Mouse (Mus musculus) gastrocnemius, postnatal 4 days (tissue): Measurements from ENCODE around the gene Tas2r123. TPM values are rescaled to one million over a fixed set of nuclear protein-coding genes. Genes with fewer than 3 reads are reported as not detected.

ENCODE experiments used
- DNase-seq, 2 experiments: peaks; one replicate each; pipeline ENCODE4 v3.0.0; 2021 to 2022; ENCODE audit warnings: low spot score in 2 of 2, mixed read lengths in 2 of 2
- long read RNA-seq, 2 experiments: library from polyadenylated mRNA; stranded (forward); transcript quantifications; one replicate each; pipeline ENCODE4 v2.0.0; 2021
- total RNA-seq, 2 experiments: library from RNA; stranded (reverse); gene quantifications; 2 replicates each; pipeline ENCODE4 v1.2.3; 2021

Gene Tas2r123
- not detected for total RNA-seq
- long read RNA-seq, experiment 1 = 0 reads
- long read RNA-seq, experiment 2 = 0 reads

DNA sequence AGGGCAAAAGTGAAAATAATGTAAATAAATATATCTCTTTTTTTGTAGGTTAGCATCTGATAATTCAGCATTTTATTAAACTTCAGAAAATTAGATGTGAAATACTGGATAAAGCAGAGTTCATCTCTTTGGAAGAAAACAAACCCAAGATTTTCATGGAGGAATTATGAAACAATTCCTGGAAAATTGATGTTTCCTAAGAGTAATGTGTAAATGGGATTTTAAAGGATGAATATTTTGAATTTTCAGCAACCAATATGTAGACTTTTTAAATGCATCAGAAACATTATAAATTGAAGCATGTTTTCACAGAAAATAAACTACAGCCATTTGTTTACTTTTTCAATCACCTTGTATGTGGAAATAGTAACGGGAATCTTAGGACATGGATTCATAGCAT is at the start of gene Tas2r123:
TSS of gene Tas2r123 (plus strand) at position 301 of the 400 bp plus-strand sequence.
- no peak for DNase-seq

DNA sequence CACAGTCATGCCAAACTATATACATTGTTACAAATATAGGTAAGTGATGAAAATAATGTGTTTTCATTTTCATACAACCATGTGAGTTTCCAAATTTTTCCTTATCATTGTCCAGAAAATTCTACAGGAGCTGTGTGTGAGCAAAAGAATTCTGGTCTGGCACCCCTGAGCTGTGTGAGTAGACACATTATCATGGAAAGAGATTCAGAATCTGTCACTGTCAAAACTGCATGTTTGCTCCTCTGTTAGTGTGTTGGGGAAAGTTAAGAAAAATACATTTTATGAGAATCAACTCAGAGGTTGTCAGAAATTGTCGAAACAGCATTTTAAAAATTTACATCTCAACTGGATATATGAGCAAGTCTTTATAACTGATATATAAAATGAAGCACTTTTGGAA is 44.4 kb upstream of the Tas2r123 start, which contains the start of gene Tas2r117:
TSS of gene Tas2r117 (plus strand) at position 301 of the 400 bp plus-strand sequence.
- DNase-seq = no peak

DNA sequence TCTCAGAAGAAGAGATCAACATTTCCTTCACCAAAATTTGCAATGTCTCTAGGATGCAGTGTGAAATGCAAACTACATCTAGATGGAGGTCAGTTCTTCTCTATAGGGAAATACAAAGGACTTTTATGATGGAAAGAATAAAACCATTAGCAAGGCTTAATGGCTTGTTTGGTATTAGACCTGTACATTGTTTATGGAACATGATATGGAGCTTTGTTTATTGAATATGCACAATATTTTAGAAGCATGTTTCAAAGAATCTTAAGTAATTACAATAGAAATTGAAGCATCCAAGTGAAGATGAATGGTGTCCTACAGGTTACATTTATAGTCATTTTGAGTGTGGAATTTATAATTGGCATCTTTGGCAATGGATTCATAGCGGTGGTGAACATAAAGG is 8.2 kb downstream of the Tas2r123 start, which contains the start of gene Tas2r116:
TSS of gene Tas2r116 (plus strand) at position 301 of the 400 bp plus-strand sequence.
- no peak for DNase-seq

DNA sequence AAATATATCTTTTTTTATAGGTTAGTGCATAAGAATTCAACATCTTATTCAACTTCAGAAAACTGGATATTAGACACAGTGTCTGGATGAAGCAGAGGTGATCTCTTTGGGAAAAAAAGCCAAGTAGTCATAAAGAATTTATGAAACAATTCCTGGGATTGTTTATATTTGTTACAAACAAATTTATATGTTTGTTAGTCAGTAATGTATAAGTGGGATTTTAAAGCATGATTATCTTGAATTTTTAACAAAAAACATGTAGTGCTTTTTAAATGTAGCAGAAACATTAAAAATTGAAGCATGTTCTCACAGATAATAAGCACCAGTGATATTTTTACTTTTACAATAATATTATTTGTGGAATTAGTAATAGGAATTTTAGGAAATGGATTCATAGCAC is 20.8 kb downstream of the Tas2r123 start, which contains the start of gene Tas2r110:
TSS of gene Tas2r110 (plus strand) at position 301 of the 400 bp plus-strand sequence.
- DNase-seq = no peak

DNA sequence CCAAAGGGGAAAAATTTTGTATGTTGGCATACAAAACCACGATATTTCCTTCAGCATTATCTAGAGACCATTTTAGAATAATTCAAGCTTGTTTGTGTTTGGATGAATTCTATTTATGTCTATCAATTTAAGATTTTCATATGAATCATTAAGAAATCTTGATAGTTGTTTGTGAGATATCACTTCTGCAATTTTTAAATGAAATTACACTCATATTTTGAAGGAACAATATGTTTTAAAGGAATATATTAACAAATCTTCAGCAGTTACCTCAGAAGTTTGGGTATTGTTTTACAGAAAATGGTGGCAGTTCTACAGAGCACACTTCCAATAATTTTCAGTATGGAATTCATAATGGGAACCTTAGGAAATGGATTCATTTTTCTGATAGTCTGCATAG is 45.8 kb downstream of the Tas2r123 start, which contains the start of gene Tas2r113:
TSS of gene Tas2r113 (plus strand) at position 301 of the 400 bp plus-strand sequence.
- no peak for DNase-seq

Other genes with a start within 250 kb of the Tas2r123 start
- gene A630073D07Rik, start 195.6 kb upstream of the Tas2r123 start, total RNA-seq = not detected
- not detected for gene Tas2r120, start 190.2 kb upstream of the Tas2r123 start, total RNA-seq
- gene Tas2r121, start 146.1 kb upstream of the Tas2r123 start, total RNA-seq = not detected
- gene Tas2r122, start 135.2 kb upstream of the Tas2r123 start, total RNA-seq = not detected
- not detected for gene Tas2r115, start 109.1 kb upstream of the Tas2r123 start, total RNA-seq
- gene Tas2r124, start 92.4 kb upstream of the Tas2r123 start, total RNA-seq = not detected
- not detected for gene Tas2r102, start 85.0 kb upstream of the Tas2r123 start, total RNA-seq
- not detected for gene Tas2r136, start 69.0 kb upstream of the Tas2r123 start, total RNA-seq
- not detected for gene Tas2r117, start 44.3 kb upstream of the Tas2r123 start, total RNA-seq
- not detected for gene Tas2r116, start 8.3 kb downstream of the Tas2r123 start, total RNA-seq
- not detected for gene Tas2r110, start 20.9 kb downstream of the Tas2r123 start, total RNA-seq
- not detected for gene Tas2r113, start 45.9 kb downstream of the Tas2r123 start, total RNA-seq
- gene Tas2r125, start 62.5 kb downstream of the Tas2r123 start, total RNA-seq = not detected
- gene Tas2r129, start 104.0 kb downstream of the Tas2r123 start, total RNA-seq = not detected
- not detected for gene Tas2r131, start 110.8 kb downstream of the Tas2r123 start, total RNA-seq
- not detected for gene Tas2r109, start 133.8 kb downstream of the Tas2r123 start, total RNA-seq
- not detected for gene Tas2r103, start 190.0 kb downstream of the Tas2r123 start, total RNA-seq
- not detected for gene Tas2r140, start 208.7 kb downstream of the Tas2r123 start, total RNA-seq